Mouse (Mus musculus): Measurements from ENCODE around the gene Slc20a1.

DNA sequence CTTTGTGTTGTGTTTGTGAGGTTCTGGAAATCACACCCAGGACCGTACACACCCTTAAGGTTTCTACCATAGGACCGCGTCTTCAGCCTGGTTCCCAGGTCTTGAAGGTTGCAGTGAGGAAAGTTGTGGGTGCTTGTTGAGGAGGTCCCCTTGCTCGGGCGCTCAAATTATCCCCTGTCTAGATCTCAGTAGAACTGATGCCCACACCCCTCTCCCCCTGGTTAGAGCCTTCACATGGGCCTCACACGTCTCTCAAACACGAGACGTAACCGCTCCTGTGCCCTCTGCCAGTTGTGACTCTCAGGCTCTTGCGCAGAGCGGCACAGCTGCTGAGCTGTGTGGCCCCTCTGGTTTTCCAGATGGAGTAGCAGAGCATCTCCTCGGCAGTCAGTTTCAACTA, 48.4 kb downstream of the Slc20a1 start:
- TF ChIP-seq CTCF (conservative IDR thresholded peaks at IDR 0.05; ENCODE audit: insufficient read depth, insufficient read length, low read depth, low read length), result no peak
- no peak for TF ChIP-seq POLR2A (IDR thresholded peaks at IDR 0.05; ENCODE audit: low read depth, low read length)

Data from kidney, adult 2 months (tissue).